Comparison of ENCODE assay signal across 8 mouse cellular contexts in the genomic region with DNA sequence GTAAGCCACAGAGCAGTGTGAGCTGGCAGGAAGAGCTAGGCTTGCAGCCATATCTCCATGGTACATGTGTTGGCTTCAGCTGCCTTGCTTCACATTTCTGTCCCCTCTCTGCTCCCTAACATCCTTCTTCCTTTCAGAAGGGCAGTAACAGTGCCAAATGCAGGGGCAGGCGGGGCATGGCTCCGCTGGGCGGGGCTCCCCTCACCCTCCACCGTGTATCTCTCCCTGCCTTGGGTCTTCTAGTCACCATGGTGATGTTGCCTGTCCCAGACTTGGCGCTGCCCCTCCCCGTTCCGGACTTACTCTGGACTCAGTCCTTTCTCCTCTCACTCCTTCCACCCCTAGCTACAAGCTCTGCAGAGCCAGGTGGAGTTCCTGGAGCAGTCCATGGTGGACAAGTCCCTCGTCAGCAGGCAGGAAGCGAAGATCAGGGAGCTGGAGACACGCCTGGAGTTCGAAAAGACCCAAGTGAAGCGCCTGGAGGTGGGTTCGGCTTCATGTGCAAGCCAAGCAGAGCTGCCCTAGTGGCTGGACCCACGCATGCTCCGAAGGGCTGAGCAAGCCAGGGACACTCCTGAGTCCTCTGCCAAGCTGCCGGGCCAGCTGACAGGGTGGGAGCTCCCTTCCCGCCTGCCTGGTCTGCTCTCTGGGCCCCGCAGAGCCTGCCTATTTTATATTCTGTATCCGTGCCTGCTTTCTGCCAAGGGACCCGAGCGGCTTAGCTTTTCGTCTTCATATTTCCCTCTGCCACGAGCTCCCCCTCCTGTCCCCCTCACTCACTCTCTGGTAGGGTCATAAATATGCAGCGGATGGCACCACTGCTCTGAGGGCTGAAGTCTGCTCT. TPM values are rescaled to one million over a fixed set of nuclear protein-coding genes. Genes with fewer than 3 reads are reported as not detected.
DNase-seq lines count a peak whose midpoint lies in the region; ATAC-seq lines count a peak whose summit lies in the region.

No protein-coding gene starts in this region.

- H3K36me3 ChIP-seq in forebrain, embryonic 13.5 days (ENCODE audit: poor library complexity, severe bottlenecking) = peaks cover 70% of the 10 kb centered on the region
- H3K36me3 ChIP-seq in intestine, embryonic 16.5 days (ENCODE audit: control insufficient read depth, insufficient read depth, low read length) = peaks cover 12% of the 10 kb centered on the region
- H3K36me3 ChIP-seq in midbrain, embryonic 14.5 days (ENCODE audit: control insufficient read depth, insufficient read depth, low read length) = peaks cover 60% of the 10 kb centered on the region

- peaks cover 68% of the 10 kb centered on the region for H3K4me1 ChIP-seq in forebrain, embryonic 13.5 days
- peaks cover 20% of the 10 kb centered on the region for H3K4me1 ChIP-seq in intestine, embryonic 16.5 days (ENCODE audit: control insufficient read depth, insufficient read depth, low read length)
- H3K4me1 ChIP-seq in midbrain, embryonic 14.5 days (ENCODE audit: control insufficient read depth, insufficient read depth, low read length) = peaks cover 76% of the 10 kb centered on the region

- peak; percentile 88 for ATAC-seq in forebrain, embryonic 13.5 days
- peak; percentile 29; the same call in 1 of the 2 replicates for ATAC-seq in intestine, embryonic 16.5 days
- peak; percentile 88 for ATAC-seq in midbrain, embryonic 14.5 days (ENCODE audit: low FRiP score, low TSS enrichment)

- no peaks in the 10 kb centered on the region for H3K9me3 ChIP-seq in forebrain, embryonic 13.5 days (replicated peaks)
- no peaks in the 10 kb centered on the region for H3K9me3 ChIP-seq in intestine, embryonic 16.5 days (ENCODE audit: control insufficient read depth, low read length)
- no peaks in the 10 kb centered on the region for H3K9me3 ChIP-seq in midbrain, embryonic 14.5 days (ENCODE audit: control insufficient read depth, low read length)

- DNase-seq in urinary bladder, adult 2 months (ENCODE audit: low spot score) = peak; percentile 22
- DNase-seq in urinary bladder, postnatal 25 days (ENCODE audit: low spot score) = no peak
- peak; percentile 91 for DNase-seq in midbrain, embryonic 14.5 days
- DNase-seq in kidney, adult 11 months = no peak
- DNase-seq in adipocyte (ENCODE audit: low spot score) = no peak
- DNase-seq in kidney, postnatal 14 days = no peak

- 0 out of 2 replicates have a peak, but pooled peaks cover 5% of the 10 kb centered on the region for H3K27me3 ChIP-seq in forebrain, embryonic 13.5 days
- no peaks in the 10 kb centered on the region for H3K27me3 ChIP-seq in intestine, embryonic 16.5 days (replicated peaks; ENCODE audit: control insufficient read depth, insufficient read depth, low read length)
- H3K27me3 ChIP-seq in midbrain, embryonic 14.5 days (ENCODE audit: control insufficient read depth, insufficient read depth, low read length) = no peaks in the 10 kb centered on the region

- peak overlapping the region; percentile 46 for H3K4me2 ChIP-seq in forebrain, embryonic 13.5 days
- no peak overlapping the region for H3K4me2 ChIP-seq in intestine, embryonic 16.5 days (ENCODE audit: low read depth, low read length)
- H3K4me2 ChIP-seq in midbrain, embryonic 14.5 days (ENCODE audit: low read length) = peak overlapping the region; percentile 38

- peak overlapping the region; percentile 56 for H3K9ac ChIP-seq in forebrain, embryonic 13.5 days
- no peak overlapping the region for H3K9ac ChIP-seq in intestine, embryonic 16.5 days (ENCODE audit: low read depth, low read length)
- H3K9ac ChIP-seq in midbrain, embryonic 14.5 days (replicated peaks; ENCODE audit: low read length) = peak overlapping the region; percentile 9; the same call in 1 of the 2 replicates

- peak overlapping the region; percentile 94 for H3K27ac ChIP-seq in forebrain, embryonic 13.5 days
- 0 out of 2 replicates have a peak overlapping the region, but pooled peaks have one; percentile 9 for H3K27ac ChIP-seq in intestine, embryonic 16.5 days (ENCODE audit: low read length)
- H3K27ac ChIP-seq in midbrain, embryonic 14.5 days (replicated peaks; ENCODE audit: low read depth, low read length) = peak overlapping the region; percentile 94

- WGBS in forebrain, embryonic 13.5 days = 31% methylated on average over 24 of the region's 24 CpGs
- 47% methylated on average over 24 of the region's 24 CpGs for WGBS in intestine, embryonic 16.5 days
- 17% methylated on average over 24 of the region's 24 CpGs for WGBS in midbrain, embryonic 14.5 days

- peak overlapping the region; percentile 17 for H3K4me3 ChIP-seq in forebrain, embryonic 13.5 days
- H3K4me3 ChIP-seq in intestine, embryonic 16.5 days (ENCODE audit: low read length) = no peak overlapping the region
- H3K4me3 ChIP-seq in midbrain, embryonic 14.5 days (replicated peaks; ENCODE audit: low read depth, low read length) = 0 out of 2 replicates have a peak overlapping the region, but pooled peaks have one; percentile 4

RNA-seq across cellular contexts. Expression of a gene that starts 43.3 kb away (rescaled TPM):
- polyA plus RNA-seq in urinary bladder, adult 2 months (2012; rRNA removed) = 0.37 and 0.66 TPM in 2 replicates
- 12.7 and 15.1 TPM in 2 replicates for polyA plus RNA-seq in forebrain, embryonic 13.5 days (2015; fragmentation: Nextera tagmentation; extraction: Ambion mirVana)
- polyA plus RNA-seq in intestine, embryonic 16.5 days (2015; fragmentation: Nextera tagmentation; extraction: Ambion mirVana) = 55.9 and 65.6 TPM in 2 replicates
- polyA plus RNA-seq in midbrain, embryonic 14.5 days (2014; fragmentation: Nextera tagmentation; extraction: Ambion mirVana) = 4.0 and 4.2 TPM in 2 replicates

Comparison
In these comparisons a context has a peak if more than half of its experiments do, and no peak if none do; other contexts are left out.
1. DNase-seq: peak in urinary bladder, adult 2 months (single experiment) and midbrain, embryonic 14.5 days (single experiment); none in urinary bladder, postnatal 25 days (single experiment), kidney, adult 11 months (single experiment), adipocyte (single experiment) and kidney, postnatal 14 days (single experiment).
2. ATAC-seq: peak in every context shown above with its lines; median percentile 88 in forebrain, embryonic 13.5 days; 88 in midbrain, embryonic 14.5 days; 29 in intestine, embryonic 16.5 days.
3. H3K27ac ChIP-seq: peak in every context shown above with its lines; median percentile 94 in forebrain, embryonic 13.5 days; 94 in midbrain, embryonic 14.5 days; 9 in intestine, embryonic 16.5 days.